Mouse (Mus musculus): ENCODE data around the gene Hist1h2ae.
"Not testable (repeated sequence)": the region's sequence is repeated elsewhere in the genome, so short reads cannot be mapped to it uniquely, and the experiment has no call there.

Gene Hist1h2ae

DNA sequence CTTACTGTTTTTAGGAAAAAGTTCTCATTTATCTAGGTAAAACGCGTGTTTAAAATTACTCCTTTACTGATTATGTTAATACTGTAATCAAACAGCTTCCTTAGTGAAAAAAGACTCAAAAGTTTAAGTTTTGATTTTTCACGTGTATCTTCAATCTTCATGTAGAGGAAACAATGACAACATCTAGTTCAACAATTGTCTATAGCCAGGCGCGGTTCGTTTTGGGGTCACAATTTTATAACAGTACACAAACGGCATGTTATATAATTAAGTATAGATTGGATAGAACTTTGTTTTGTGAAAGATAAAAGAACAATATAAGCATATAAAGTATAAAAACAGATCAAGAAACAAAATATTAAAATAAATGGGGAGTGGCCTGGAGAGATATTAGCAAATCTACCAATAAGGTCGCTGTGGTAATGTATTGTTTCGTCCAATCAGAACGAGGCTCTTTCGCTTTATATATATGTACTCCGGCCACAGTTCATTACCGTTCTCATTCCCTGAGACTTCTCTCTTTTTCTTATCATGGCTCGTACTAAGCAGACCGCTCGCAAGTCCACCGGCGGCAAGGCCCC lies 4.3 kb upstream of the Hist1h2ae start, which contains the start of gene Hist1h3d:
Gene Hist1h3d, plus strand, starts transcription at position 493 of the 581 bp plus-strand sequence.
- POLR2A ChIA-PET: interaction anchor here (0.6 to 28.3 kb wide), 50 partner anchors 7 to 1822 kb away, joined by 3 to 794 read pairs (median 6); partner anchors contain the start of genes Hist1h2ac (in 3 of the 4), Hist1h2bc (in 3 of the 4), Hist1h1d (in 2 of the 4) and Hist1h2af (in 2 of the 4)
- CTCF ChIA-PET: no interaction called here

DNA sequence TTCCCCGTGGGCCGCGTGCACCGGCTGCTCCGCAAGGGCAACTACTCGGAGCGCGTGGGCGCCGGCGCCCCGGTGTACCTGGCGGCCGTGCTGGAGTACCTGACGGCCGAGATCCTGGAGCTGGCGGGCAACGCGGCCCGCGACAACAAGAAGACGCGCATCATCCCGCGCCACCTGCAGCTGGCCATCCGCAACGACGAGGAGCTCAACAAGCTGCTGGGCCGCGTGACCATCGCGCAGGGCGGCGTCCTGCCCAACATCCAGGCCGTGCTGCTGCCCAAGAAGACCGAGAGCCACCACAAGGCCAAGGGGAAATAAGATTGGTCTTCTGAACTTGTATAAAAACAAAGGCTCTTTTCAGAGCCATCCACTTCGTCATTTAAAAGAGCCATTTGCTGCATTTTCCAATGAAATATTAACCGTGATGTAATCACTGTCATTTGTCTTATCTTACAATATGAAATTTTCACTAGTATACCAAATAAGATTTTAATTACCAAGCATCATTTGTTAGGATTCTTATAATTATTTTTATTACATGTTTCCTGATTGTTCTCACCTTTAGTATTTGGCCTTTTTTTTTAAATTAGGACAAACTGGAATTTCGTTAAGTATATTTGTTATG lies 3.6 kb upstream of the Hist1h2ae start:
- POLR2A ChIA-PET: interaction anchor here in 3 of 4 experiments (0.7 to 28.3 kb wide), 23 partner anchors 10 to 1532 kb away, joined by 3 to 794 read pairs (median 50); partner anchors contain the start of genes Hist1h4d (in 3 of the 3), Hist1h4f (in 3 of the 3), Hist1h1d (in 2 of the 3) and Hist1h2ac (in 2 of the 3)
- CTCF ChIA-PET: not testable (repeated sequence)

DNA sequence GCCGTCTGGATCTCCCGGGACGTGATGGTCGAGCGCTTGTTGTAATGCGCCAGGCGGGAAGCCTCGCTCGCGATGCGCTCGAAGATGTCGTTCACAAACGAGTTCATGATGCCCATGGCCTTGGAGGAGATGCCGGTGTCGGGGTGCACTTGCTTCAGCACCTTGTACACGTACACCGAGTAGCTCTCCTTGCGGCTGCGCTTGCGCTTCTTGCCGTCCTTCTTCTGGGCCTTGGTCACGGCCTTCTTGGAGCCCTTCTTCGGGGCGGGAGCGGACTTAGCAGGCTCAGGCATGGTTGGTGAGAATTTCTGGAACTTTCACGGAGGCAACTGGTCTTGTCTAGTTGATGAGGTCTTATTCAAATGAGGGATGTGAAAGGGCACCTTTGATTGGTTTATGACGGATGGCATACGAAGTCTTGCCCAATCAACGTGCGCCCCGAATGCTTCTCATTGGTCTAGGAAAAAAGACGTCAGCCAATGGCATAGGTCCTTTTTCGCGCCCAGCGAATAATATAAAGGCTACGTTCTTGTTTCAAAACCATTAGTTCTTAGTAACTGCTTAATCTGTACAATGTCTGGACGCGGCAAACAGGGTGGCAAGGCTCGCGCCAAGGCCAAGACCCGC lies 3.0 kb upstream of the Hist1h2ae start, which contains the start of the genes Hist1h2bf and Hist1h2ad:
Gene Hist1h2bf, minus strand, starts transcription at position 299 of the 627 bp plus-strand sequence.
Gene Hist1h2ad, plus strand, starts transcription at position 484 of the 627 bp plus-strand sequence.
- POLR2A ChIA-PET: interaction anchor here (0.7 to 22.3 kb wide), 38 partner anchors 10 to 1539 kb away, joined by 3 to 794 read pairs (median 36); partner anchors contain the start of genes Hist1h4f (in 4 of the 4), Hist1h1d (in 3 of the 4), Hist1h2ac (in 3 of the 4) and Hist1h2bc (in 3 of the 4)
- CTCF ChIA-PET: not testable (repeated sequence)

DNA sequence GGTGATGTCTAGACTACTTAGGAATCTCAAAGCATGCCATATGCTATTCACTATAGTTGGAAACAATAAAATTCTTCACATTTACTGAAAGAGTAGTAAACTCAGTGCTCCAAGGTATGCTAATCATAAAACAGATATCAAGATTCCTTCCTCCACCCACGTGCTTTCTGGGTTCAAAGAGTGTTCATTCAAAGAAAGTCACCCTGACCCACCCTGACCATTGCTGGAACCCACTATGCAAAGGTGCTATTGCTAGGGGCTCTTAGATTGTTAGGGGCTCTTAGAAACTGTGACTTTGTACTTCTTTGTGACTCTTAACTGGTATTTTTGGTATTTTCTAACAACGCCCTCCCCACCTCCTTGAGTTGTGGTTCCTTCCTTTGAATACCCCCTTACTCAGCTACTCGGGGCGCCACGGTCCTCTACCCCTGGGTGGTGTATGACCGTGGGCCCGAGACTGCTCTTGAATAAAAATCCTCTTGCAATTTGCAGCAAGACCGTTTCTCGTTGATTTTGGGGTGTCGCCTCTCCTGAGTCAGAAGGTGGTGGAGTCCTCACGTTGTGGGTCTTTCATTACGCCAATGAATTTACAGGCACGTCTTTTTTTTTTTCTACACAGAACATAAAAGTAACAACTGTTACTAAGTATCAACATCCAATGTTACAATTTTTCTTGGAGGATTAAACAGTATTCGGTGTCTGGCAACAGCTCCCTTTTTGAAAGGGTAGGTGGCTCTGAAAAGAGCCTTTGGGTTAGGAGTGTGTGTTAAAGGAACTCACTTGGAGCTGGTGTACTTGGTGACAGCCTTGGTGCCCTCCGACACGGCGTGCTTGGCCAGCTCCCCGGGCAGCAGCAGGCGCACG lies 2.2 kb upstream of the Hist1h2ae start:
- POLR2A ChIA-PET: interaction anchor here (0.6 to 22.3 kb wide), 55 partner anchors 10 to 1540 kb away, joined by 3 to 794 read pairs (median 23); partner anchors contain the start of genes Hist1h4d (in 4 of the 4), Hist1h4f (in 4 of the 4), Hist1h1c (in 3 of the 4) and Hist1h1d (in 3 of the 4)

DNA sequence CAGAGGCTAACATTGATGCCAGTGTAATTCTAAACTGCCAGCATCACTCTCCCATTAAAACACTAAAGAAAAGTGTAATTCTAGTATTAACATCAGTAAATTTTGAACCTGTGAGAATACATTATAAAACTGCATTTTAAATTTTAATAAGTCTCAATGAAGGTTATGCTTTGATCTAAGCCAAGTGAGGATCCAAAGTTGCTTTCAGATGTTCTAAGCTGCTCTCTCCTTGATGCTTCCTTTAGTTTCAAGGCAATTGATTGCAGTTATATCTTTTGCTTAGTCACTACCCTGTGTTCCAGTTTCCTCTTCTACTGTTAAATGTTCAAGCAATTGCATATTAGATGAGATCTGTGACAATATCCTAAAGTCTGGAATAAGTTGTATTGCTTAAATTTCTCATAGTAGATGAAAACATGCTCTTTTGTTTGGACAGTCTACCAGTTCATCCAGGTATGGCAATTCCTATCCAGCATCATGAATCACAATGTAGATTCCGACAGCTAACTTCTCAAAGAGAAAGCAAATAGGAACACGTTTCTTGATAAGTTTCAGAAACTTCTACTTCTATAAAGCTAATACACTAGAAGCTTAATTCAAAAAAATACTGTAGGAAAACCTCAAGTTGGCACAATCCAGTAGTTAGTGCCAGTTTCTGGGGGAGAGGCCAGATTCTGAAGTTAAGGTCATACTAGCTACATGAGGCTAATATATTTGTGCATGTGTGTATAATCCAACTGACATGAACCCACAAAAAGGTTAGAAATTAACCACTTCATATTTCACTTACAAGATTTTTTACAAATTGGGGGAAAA lies 1.4 kb upstream of the Hist1h2ae start:
- ChIA-PET CTCF (no interaction called here), POLR2A (interaction anchor here (0.5 to 22.3 kb wide), 70 partner anchors 10 to 1851 kb away, joined by 3 to 794 read pairs (median 16); partner anchors contain the start of genes Hist1h4d (in 4 of the 4), Hist1h1c (in 3 of the 4), Hist1h1d (in 3 of the 4) and Hist1h2ac (in 3 of the 4))

More for the DNA sequence above, 2.2 kb upstream of the Hist1h2ae start:
- CTCF ChIA-PET: not testable (repeated sequence)

DNA sequence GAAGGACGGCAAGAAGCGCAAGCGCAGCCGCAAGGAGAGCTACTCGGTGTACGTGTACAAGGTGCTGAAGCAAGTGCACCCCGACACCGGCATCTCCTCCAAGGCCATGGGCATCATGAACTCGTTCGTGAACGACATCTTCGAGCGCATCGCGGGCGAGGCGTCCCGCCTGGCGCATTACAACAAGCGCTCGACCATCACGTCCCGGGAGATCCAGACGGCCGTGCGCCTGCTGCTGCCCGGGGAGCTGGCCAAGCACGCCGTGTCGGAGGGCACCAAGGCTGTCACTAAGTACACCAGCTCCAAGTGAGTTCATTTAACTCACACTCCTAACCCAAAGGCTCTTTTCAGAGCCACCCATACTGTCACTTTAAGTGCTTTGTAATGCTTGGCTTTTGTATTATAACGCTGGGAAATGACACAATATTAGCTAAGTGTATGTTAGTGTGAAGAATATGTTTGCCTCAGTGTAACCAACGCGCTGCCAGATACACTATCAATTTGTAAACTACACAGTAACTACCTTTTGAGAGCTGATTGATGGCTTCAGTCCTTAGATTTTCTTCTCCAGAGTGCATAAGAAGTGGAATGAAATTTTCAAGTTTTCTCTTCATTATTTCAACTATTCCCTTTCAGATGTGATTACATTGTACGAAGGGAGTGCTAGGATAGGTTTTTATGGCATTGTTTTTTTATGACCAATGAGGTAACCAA lies 641 bp upstream of the Hist1h2ae start:
- ChIA-PET CTCF (interaction anchor here in 1 of 4 experiments (0.6 kb wide), 1 partner anchor 38 kb away, joined by 3 read pairs; no protein-coding TSS in a partner anchor), POLR2A (interaction anchor here (0.5 to 22.3 kb wide), 134 partner anchors 9 to 1856 kb away, joined by 3 to 794 read pairs (median 6); partner anchors contain the start of genes Hist1h2ac (in 4 of the 4), Hist1h2bc (in 4 of the 4), Hist1h3e (in 4 of the 4) and Hist1h4d (in 4 of the 4))

DNA sequence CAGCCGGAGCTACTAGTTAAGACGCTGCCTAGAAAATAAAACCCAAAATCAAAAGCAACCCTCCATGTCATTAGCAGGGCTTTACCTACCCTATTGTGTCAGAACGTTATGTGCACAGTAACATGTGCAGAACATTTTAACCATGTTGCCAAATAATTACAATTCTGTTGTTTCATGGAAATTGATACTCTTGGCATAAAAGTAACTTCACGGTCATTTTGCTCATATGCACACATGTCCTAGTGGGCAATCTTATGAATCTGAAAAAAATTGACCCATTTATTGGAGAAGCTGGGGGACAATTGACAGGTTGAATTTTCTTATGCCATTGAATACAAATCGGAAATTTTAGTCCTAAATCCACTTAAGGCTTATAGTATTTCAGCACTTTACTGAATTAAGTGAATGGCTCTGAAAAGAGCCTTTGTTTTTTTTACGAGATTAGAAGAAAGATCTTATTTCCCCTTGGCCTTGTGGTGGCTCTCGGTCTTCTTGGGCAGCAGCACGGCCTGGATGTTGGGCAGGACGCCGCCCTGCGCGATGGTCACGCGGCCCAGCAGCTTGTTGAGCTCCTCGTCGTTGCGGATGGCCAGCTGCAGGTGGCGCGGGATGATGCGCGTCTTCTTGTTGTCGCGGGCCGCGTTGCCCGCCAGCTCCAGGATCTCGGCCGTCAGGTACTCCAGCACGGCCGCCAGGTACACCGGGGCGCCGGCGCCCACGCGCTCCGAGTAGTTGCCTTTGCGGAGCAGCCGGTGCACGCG lies 579 bp downstream of the Hist1h2ae start:
- ChIA-PET POLR2A (interaction anchor here (0.6 to 22.3 kb wide), 121 partner anchors 8 to 1854 kb away, joined by 3 to 794 read pairs (median 6); partner anchors contain the start of genes Hist1h3e (in 4 of the 4), Hist1h4d (in 4 of the 4), Hist1h1a (in 3 of the 4) and Hist1h1c (in 3 of the 4)), CTCF (interaction anchor here in 1 of 4 experiments (0.6 kb wide), 1 partner anchor 47 kb away, joined by 15 read pairs; no protein-coding TSS in a partner anchor)

DNA sequence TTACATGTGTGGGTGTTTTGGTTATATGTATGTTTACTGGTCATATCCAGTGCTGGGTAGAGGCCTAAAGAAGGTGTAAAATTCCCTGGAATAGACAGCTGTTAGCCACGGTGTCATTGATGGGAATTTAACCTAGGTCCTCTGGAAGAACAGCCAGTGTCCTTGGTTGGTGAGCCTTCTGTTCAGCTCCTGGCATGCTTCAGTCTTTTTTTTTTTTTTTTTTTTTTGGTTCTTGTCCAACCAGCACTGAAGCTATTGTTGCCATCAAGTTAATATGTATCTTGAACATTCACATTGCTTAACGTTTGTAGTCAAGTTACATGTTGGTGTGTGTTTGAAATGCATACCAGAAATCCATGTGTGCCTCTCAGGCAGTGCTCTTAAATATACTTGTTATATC lies 6.5 kb downstream of the Hist1h2ae start:
- POLR2A ChIA-PET: interaction anchor here in 3 of 4 experiments (0.6 to 9.9 kb wide), 34 partner anchors 8 to 1847 kb away, joined by 3 to 217 read pairs (median 6); partner anchors contain the start of genes Hist1h4d (in 3 of the 3), Hist1h2ac (in 2 of the 3), Hist1h2ad (in 2 of the 3) and Hist1h2ae (in 2 of the 3)
- CTCF ChIA-PET: interaction anchor here in 1 of 4 experiments (0.6 kb wide), 2 partner anchors 34 to 1522 kb away, joined by 5 read pairs; no protein-coding TSS in a partner anchor

DNA sequence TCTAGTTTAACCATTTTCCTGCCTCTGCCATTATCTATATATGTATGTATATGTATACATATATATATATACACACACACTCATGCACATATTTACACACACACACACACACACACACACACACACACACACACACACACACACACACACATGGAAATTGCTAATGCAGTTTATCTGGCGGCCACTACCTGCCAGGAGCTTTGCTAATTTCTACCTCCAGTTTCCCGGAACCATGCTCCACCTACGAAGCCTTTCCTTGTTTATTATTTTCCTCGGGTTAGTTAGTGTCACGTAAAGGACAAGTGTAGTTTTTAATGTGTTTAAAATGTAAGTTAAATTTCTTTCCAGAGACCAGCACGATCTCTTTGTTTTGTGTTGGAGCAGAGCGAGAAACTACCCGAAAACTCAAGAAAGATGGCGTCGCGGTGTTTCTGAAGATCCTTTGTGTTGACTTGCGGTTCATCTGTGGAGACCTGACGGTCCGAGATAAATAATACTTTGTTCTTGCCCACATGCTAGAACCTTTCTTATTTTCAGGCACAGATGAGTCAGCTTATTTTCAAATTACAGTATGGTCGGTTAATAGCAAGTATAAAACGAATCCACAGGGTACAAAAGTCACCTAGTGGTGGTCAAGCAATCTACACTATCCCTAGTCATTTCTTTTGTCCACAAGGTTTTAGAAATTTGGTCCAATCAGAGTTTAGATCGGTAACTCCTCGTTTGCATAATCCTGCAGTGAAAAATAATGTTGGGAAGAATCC lies 8.1 kb downstream of the Hist1h2ae start:
- POLR2A ChIA-PET: interaction anchor here (0.6 to 9.9 kb wide), 48 partner anchors 8 to 1604 kb away, joined by 3 to 217 read pairs (median 5); partner anchors contain the start of genes Hist1h2ae (in 4 of the 4), Hist1h2bg (in 4 of the 4), Hist1h2bc (in 3 of the 4) and Hist1h2bf (in 3 of the 4)

DNA sequence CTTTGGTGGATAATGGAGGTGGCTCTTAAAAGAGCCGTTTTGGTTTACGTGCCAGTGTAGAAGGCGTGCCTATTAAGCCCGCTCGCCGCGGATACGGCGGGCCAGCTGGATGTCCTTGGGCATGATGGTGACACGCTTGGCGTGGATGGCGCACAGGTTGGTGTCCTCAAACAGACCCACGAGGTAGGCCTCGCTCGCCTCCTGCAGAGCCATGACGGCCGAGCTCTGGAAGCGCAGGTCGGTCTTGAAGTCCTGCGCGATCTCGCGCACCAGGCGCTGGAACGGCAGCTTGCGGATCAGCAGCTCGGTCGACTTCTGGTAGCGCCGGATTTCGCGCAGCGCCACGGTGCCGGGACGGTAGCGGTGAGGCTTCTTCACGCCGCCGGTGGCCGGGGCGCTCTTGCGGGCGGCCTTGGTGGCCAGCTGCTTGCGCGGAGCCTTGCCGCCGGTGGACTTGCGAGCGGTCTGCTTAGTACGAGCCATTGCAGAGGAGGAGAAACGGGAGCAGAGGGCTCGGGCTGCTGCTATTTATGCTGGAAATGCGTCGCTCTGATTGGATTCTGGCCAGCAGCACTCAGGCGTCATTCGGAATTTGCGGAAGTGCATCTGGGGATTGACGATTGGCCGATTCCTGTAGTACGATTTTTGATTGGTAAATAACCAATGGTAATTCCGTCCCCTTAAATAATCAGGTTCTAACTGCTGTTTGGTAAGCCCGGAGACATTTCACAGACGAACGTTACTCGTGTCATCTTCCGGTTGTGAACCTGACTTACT lies 8.9 kb downstream of the Hist1h2ae start, which contains the start of gene Hist1h3e:
Gene Hist1h3e, minus strand, starts transcription at position 487 of the 777 bp plus-strand sequence.
- POLR2A ChIA-PET: interaction anchor here (0.6 to 9.9 kb wide), 41 partner anchors 9 to 1527 kb away, joined by 3 to 217 read pairs (median 7); partner anchors contain the start of genes Hist1h2ae (in 4 of the 4), Hist1h2bg (in 4 of the 4), Hist1h2bc (in 3 of the 4) and Hist1h4d (in 3 of the 4)
- CTCF ChIA-PET: interaction anchor here in 1 of 4 experiments (0.7 kb wide), 1 partner anchor 269 kb away, joined by 3 read pairs; no protein-coding TSS in a partner anchor

More for the DNA sequence above, 8.1 kb downstream of the Hist1h2ae start:
- CTCF ChIA-PET: interaction anchor here in 2 of 4 experiments (0.6 to 0.7 kb wide), 2 partner anchors 270 to 1594 kb away, joined by 3 to 4 read pairs; no protein-coding TSS in a partner anchor

DNA sequence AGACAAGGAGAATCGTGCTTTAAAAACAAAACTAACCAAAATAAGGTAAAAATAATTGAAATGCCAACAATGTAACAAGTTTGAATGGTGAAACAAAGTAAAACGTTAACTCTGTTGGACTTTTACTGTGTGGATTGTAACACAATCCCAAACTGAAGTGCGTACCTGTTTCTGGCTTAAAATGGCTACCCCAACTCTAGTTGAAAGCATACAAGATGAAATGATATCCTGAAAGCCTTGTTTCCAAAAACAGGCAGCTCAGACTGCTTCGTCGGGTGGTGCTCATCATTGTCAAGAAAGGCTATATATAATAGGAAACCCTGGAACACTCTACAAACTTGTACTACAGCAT lies 9.5 kb downstream of the Hist1h2ae start:
- CTCF ChIA-PET: not testable (repeated sequence)
- POLR2A ChIA-PET: interaction anchor here (0.6 to 9.9 kb wide), 39 partner anchors 9 to 1883 kb away, joined by 3 to 217 read pairs (median 7); partner anchors contain the start of genes Hist1h2ae (in 4 of the 4), Hist1h2bg (in 4 of the 4), Hist1h4d (in 3 of the 4) and Hist1h4f (in 3 of the 4)

DNA sequence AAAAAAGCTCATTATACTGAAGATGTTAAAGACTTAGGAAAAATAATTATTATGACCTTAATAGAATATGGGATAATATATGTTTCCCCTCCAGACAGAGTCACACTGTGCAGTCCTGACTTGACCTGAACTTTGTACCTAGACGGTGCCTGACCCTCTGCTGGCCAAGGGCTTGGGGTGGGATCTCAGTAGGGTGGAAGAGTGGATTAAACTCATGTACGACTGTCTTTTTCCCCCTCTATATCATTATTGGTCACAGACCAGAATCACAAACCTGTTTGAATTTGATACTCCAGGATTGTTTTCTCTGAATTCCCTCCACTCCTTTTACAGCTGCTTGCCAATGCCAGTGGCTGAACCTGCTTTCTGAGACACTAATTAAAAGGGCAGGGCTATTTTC lies 10.3 kb downstream of the Hist1h2ae start:
- POLR2A ChIA-PET: interaction anchor here (0.6 to 9.9 kb wide), 30 partner anchors 8 to 254 kb away, joined by 3 to 217 read pairs (median 7); partner anchors contain the start of genes Hist1h2ae (in 4 of the 4), Hist1h2bg (in 4 of the 4), Hist1h4f (in 4 of the 4) and Hist1h2ad (in 2 of the 4)
- CTCF ChIA-PET: interaction anchor here in 1 of 4 experiments (0.6 kb wide), 1 partner anchor 813 kb away, joined by 3 read pairs; no protein-coding TSS in a partner anchor

DNA sequence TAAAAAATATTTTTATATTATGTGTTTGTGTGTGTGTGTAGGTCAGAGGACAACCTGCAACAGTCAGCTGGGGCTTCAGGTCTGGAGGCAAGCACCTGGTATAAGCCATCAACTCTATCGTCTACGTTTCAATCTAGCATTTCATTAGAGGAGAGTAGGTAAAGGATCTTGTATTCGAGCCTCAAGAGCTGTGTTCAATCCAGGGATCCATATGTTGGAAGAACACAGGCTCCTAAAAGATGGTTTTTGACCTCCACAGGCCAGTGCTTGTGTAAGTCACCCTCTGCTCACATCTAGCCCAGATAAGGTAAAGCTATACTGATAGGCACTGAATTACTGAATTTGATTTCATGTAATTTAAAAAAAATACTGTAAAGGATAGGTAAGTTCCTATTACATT lies 14.1 kb downstream of the Hist1h2ae start:
- ChIA-PET CTCF (interaction anchor here in 1 of 4 experiments (1.1 kb wide), 1 partner anchor 16 kb away, joined by 3 read pairs; no protein-coding TSS in a partner anchor), POLR2A (interaction anchor here (0.5 to 11.8 kb wide), 58 partner anchors 7 to 1803 kb away, joined by 3 to 692 read pairs (median 20); partner anchors contain the start of genes Hist1h2ae (in 4 of the 4), Hist1h2bg (in 4 of the 4), Hist1h1c (in 3 of the 4) and Hist1h2ac (in 3 of the 4))

All from embryonic stem cell, embryonic (primary cell).